Mouse (Mus musculus) small intestine, adult 2 months (tissue): ENCODE measurements around the gene Lrrc8a. TPM values are rescaled to one million over a fixed set of nuclear protein-coding genes. Genes with fewer than 3 reads are reported as not detected.
A peak's percentile ranks its signal among the peaks of the same experiment; 100 is the strongest.

Experiments
- H3K27ac ChIP-seq: fragments of 200-500 bp; 2 replicates; pipeline ENCODE4 v1.5.1; 2012; ENCODE audit warnings: low read depth, low read length, control low read depth, inconsistent platforms; ENCODE audit not compliant: insufficient read depth
- H3K27me3 ChIP-seq: fragments of 200-500 bp; 2 replicates; pipeline ENCODE4 v1.6.1; 2012; ENCODE audit warnings: mild to moderate bottlenecking, moderate library complexity, low read length, inconsistent platforms; ENCODE audit not compliant: control insufficient read depth, insufficient read depth
- H3K36me3 ChIP-seq: fragments of 200-500 bp; 2 replicates; pipeline ENCODE4 v1.6.1; 2012; ENCODE audit warnings: mild to moderate bottlenecking, low read length, control low read depth, inconsistent platforms; ENCODE audit not compliant: control insufficient read depth, insufficient read depth
- H3K4me1 ChIP-seq: fragments of 200-500 bp; 2 replicates; pipeline ENCODE4 v1.6.1; 2012; ENCODE audit warnings: low read length, inconsistent platforms, mixed read lengths; ENCODE audit not compliant: control insufficient read depth, insufficient read depth, insufficient read length
- H3K4me3 ChIP-seq: fragments of 200-500 bp; 2 replicates; pipeline ENCODE4 v1.5.1; 2012; ENCODE audit warnings: low read depth, mild to moderate bottlenecking, control low read depth, inconsistent platforms, low read length, moderate library complexity
- CTCF ChIP-seq: fragments of 200-500 bp; IDR thresholded peaks from 2 replicates; pipeline ENCODE4 v1.5.1; 2012; ENCODE audit warnings: low read depth, mild to moderate bottlenecking, control low read depth, inconsistent platforms, low read length, moderate library complexity, mixed read lengths; ENCODE audit not compliant: insufficient replicate concordance, insufficient read length; ENCODE audit errors: extremely low read depth
- POLR2A ChIP-seq: fragments of 200-500 bp; IDR thresholded peaks from 2 replicates; pipeline ENCODE4 v1.6.1; 2012; ENCODE audit warnings: low read depth, mild to moderate bottlenecking, control low read depth, inconsistent platforms, low read length, moderate library complexity
- WGBS: fragments of 180-500 bp; shearing (Covaris S2); methylation state at CpG from one replicate; pipeline ENCODE4 v1.1.7; 2018; 5-methylcytosine and 5-hydroxymethylcytosine counted together
- polyA plus RNA-seq: library from polyadenylated mRNA; depleted of rRNA; stranded (reverse); fragments of >200 nt; gene quantifications from 2 replicates; pipeline ENCODE4 v1.2.3, GENCODE M21; 2012

Gene Lrrc8a
- polyA plus RNA-seq, 1 experiment: 27.4 TPM

DNA sequence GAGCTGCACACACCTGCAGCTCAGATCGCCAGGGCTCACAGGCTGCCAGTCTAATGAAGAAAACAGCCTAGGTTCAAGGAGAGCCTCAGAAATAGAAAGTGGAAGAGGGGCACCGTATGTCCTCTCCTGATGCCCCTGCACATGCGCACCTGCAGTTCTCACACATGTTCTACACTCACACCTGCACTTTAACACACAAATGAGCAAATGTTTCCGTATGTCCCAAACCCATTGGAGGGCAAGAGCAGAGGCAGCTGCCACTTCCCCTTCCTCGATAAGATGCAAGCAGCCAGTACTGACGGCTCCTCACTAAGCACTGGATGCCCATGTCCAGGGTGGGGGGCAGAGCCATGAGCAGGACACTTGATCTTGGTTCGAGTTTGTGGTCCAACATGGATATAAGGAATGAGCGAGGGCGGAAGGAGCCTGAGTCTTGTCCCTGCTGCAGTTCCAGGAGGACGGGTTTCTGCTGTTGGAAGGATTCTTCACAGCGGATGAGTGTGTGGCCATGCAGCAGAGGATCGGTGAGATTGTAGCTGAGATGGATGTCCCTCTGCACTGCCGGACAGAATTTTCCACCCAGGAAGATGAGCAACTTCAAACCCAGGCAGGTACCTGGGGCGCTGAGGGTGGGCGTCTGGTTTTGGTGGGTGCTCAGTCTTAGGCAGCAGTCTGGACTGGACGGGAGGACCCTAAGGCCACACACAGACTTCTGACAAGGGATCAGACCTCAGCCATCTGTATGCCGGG, 31.9 kb downstream of the Lrrc8a start:
- Histone ChIP-seq H3K36me3 (0 out of 2 replicates have a peak, but pooled peaks cover under 1% of the 10 kb centered on the region), H3K27ac (peak overlapping the region; percentile 26), H3K4me3 (no peak overlapping the region), H3K27me3 (no peaks in the 10 kb centered on the region), H3K4me1 (peaks cover 5% of the 10 kb centered on the region)
- 82% methylated on average over 17 of the region's 17 CpGs for WGBS
- TF ChIP-seq CTCF (no peak), POLR2A (no peak)

DNA sequence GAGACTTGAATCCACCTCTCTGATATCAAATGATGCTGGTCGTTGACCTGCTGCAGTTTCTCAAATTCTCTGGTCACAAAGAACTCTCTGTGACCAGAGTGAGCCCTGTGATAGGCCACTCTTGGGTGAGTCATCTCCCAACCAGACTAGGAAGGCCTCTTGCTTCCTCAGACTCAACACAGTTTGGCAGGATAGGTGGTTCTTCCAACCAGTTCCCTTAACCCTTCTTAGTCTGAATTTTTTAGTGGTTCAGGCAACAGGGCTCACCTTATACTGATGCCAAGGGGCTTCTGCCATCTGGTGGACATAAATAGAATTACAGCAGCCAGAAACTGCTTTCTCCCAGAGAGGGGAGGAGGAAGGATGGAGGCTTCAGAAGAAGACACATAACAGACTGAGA, 32.6 kb downstream of the Lrrc8a start:
- Histone ChIP-seq H3K4me3 (no peak overlapping the region), H3K27ac (no peak overlapping the region), H3K36me3 (no peaks in the 10 kb centered on the region), H3K4me1 (peaks cover 5% of the 10 kb centered on the region), H3K27me3 (no peaks in the 10 kb centered on the region)
- TF ChIP-seq POLR2A (no peak), CTCF (peak; percentile 37; the same call in 1 of the 2 replicates)
- 3% methylated on average over 1 of the region's 1 CpGs for WGBS

DNA sequence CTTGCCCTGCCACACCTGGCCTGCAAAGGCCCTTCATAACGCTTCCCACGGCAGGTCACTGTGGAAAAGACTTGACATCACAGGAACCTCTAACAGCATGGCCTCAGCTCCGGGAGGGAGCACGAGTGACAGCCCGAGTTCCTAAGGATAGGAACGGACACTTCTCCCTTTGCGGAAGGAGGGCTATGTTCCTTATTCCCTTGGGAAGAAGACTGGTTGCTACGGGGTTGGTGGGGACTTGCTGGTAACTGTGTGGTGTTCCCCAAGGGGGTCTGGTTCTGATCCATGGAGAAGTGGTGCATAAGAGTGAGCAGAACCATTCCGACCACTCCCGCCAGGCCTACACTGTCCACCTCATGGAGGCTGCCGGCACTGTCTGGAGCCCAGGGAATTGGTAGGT, 43.2 kb downstream of the Lrrc8a start, which contains the start of gene Gm28038:
Gene Gm28038 (plus strand): TSS at position 301 of the 400 bp plus-strand sequence.
- H3K4me1 ChIP-seq: peaks cover 22% of the 10 kb centered on the region
- WGBS: 87% methylated on average over 11 of the region's 11 CpGs
- no peak within 1 kb of the TSS; the same call in 1 of the 2 replicates for H3K27ac ChIP-seq
- no peaks in the 10 kb centered on the region for H3K36me3 ChIP-seq
- no peak for TF ChIP-seq CTCF
- no peak for TF ChIP-seq POLR2A
- no peak within 1 kb of the TSS for H3K4me3 ChIP-seq
- no peaks in the 10 kb centered on the region for H3K27me3 ChIP-seq

DNA sequence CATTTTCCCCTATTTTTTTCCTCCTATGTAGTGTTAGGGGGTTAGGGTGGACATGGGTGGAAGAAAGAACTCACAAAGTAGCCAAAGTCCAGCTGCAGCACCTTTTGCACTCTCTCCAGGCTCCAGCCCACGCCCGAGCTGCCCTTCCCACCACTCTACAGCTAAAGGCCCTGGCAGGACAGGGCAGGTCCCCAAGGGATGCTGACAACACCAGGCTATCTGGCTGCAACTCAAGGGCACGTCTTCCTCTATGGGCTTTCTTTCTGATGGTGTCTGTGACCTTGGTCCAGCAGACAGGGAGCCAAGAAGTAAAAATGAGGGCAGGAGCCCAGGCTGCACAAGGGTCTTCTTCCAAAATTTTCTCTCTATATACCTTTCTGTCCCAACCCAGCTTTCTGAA, 44.1 kb downstream of the Lrrc8a start:
- H3K36me3 ChIP-seq: no peaks in the 10 kb centered on the region
- WGBS: 43% methylated on average over 3 of the region's 3 CpGs
- no peak overlapping the region for H3K27ac ChIP-seq
- TF ChIP-seq CTCF (no peak), POLR2A (no peak)
- H3K4me1 ChIP-seq: peaks cover 22% of the 10 kb centered on the region
- no peak overlapping the region for H3K4me3 ChIP-seq
- H3K27me3 ChIP-seq: no peaks in the 10 kb centered on the region

DNA sequence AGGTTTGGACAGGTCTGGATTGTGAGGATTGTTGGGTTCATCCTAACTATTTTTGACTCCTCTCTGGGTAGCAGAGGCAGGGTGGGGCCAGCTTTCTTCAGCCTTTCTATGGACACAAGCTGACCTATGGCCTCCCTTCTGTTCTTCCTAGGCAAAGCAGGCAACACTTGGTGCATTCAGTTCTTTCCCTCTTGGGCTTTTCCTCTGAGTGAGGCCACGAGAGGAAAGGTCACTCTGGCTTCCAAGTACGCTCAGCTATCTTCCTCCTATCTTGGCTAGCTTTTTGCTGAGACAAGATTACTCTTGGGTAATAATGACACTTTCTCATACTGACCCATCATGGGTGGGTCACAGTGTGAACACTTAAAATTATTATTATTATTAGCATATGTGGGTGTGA, 45.7 kb downstream of the Lrrc8a start:
- 64% methylated on average over 2 of the region's 2 CpGs for WGBS
- Histone ChIP-seq H3K36me3 (no peaks in the 10 kb centered on the region), H3K4me1 (peaks cover 26% of the 10 kb centered on the region), H3K27ac (no peak overlapping the region), H3K4me3 (no peak overlapping the region), H3K27me3 (no peaks in the 10 kb centered on the region)
- TF ChIP-seq POLR2A (no peak), CTCF (no peak)

DNA sequence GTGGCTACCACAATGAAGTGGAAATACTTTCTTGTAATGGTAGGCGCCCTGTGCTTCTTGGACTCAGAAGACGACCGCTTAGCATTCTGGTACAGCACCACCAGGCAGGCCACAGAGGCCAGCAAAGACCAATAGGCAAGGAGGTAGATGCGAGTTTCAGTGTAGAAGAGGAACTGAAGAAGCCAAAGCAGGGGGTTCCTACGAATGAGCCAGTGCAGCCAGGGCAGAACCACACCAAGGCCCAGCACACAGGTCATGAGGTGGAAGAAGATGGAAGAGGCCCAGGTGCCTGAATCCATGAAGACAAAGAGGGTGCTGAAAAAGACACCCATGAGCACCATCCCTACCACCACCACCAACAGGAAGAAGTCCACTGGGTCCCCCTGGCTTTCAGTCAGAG, 47.5 kb downstream of the Lrrc8a start:
- 91% methylated on average over 5 of the region's 5 CpGs for WGBS
- H3K4me1 ChIP-seq: peaks cover 26% of the 10 kb centered on the region
- no peak overlapping the region for H3K27ac ChIP-seq
- peak overlapping the region; percentile 86; the same call in 1 of the 2 replicates for H3K4me3 ChIP-seq
- no peaks in the 10 kb centered on the region for H3K27me3 ChIP-seq
- H3K36me3 ChIP-seq: no peaks in the 10 kb centered on the region
- TF ChIP-seq CTCF (no peak), POLR2A (no peak)

DNA sequence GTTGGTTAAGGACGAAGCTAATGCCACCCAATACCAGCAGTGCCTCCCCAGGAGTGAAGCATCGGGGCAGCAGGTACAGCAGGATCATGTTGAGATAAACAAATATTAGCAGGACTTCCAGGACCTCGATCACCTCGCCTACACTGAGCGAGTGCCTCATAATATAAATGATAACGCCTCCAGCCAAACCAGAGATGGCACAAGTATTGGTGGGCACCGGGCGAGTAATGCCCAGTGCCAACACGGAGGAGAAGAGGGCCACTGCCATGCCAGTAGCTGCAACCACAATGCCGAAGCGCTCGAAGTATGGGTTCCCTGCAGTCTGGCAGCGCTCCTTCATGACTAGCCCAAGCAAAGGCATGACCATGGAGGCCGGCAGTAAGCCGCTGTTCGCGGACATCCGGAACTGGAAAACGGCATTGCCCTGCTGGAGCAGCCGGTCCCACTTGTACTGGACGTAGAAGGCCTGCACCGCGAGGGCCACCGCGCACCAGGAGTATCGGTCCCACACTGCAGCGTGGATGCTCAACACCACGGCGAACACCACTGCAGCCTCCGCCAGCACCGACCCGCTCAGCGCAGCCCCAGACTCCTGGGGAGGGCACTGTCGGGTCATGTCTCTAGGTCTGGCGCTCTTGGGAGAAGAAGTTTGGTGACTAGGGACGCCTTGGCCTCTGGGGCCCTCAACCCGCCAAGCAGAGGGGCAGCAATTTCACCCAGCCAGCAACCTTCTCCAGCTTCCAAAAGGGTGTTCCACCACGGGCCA, 48.1 kb downstream of the Lrrc8a start:
- Histone ChIP-seq H3K4me1 (peaks cover 22% of the 10 kb centered on the region), H3K36me3 (no peaks in the 10 kb centered on the region), H3K4me3 (peak overlapping the region; percentile 86), H3K27ac (no peak overlapping the region), H3K27me3 (no peaks in the 10 kb centered on the region)
- TF ChIP-seq POLR2A: no peak
- TF ChIP-seq CTCF: no peak
- WGBS: 6% methylated on average over 38 of the region's 38 CpGs
